Mouse (Mus musculus) olfactory bulb, adult 2 months (tissue): ENCODE results near the gene Spata31d1b. TPM values are rescaled to one million over a fixed set of nuclear protein-coding genes. Genes with fewer than 3 reads are reported as not detected.
"Not testable (repeated sequence)": the region's sequence is repeated elsewhere in the genome, so short reads cannot be mapped to it uniquely, and the experiment has no call there.

Source experiments
- H3K27ac ChIP-seq: fragments of 200-500 bp; 2 replicates; pipeline ENCODE4 v1.5.1; 2012; ENCODE audit warnings: low read depth, low read length; ENCODE audit not compliant: insufficient read depth
- H3K4me1 ChIP-seq: fragments of 200-500 bp; 2 replicates; pipeline ENCODE4 v1.6.1; 2012; ENCODE audit warnings: low read length; ENCODE audit not compliant: control insufficient read depth, insufficient read depth
- H3K4me3 ChIP-seq: fragments of 200-500 bp; 2 replicates; pipeline ENCODE4 v1.5.1; 2012; ENCODE audit warnings: mild to moderate bottlenecking, low read depth, low read length, moderate library complexity; ENCODE audit not compliant: insufficient read depth
- CTCF ChIP-seq: fragments of 200-500 bp; IDR thresholded peaks from 2 replicates; pipeline ENCODE4 v1.5.1; 2012; ENCODE audit warnings: low read depth, mild to moderate bottlenecking, low read length, moderate library complexity; ENCODE audit not compliant: insufficient read depth
- POLR2A ChIP-seq: fragments of 200-500 bp; IDR thresholded peaks from 2 replicates; pipeline ENCODE4 v1.6.1; 2012; ENCODE audit warnings: mild to moderate bottlenecking, low read depth, low read length, moderate library complexity; ENCODE audit not compliant: insufficient read depth
- WGBS: fragments of 180-500 bp; shearing (Covaris S2); methylation state at CpG from one replicate; pipeline ENCODE4 v1.1.7; 2018; 5-methylcytosine and 5-hydroxymethylcytosine counted together
- polyA plus RNA-seq: library from polyadenylated mRNA; stranded (reverse); fragments of >200 nt; gene quantifications from 2 replicates; pipeline ENCODE4 v1.2.4, GENCODE M21; 2012; ENCODE audit warnings: low replicate concordance; ENCODE audit not compliant: missing spikeins, insufficient read depth, insufficient read length

Gene Spata31d1b
- polyA plus RNA-seq, 1 experiment = not detected

DNA sequence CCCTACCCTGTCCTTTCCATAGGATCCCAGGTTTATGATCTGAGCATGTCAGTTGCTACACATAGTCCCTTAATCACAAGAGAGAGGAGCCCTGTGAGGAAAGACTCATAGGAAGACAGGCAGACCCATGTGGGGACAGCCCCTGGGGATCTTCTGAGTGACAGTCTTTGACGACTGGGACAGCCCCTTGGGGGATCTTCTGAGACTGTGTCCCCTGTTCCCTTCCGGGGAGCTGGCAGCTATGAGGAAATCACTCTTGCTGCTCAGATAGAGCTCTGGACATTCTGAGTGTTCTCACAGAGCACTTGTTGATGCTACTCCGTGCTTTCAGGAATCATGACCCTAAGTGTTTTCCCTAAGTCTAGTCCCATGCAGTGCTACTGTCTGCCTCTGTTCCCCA is 1.6 kb downstream of the Spata31d1b start:
- Histone ChIP-seq H3K4me3 (no peak overlapping the region), H3K27ac (no peak overlapping the region), H3K4me1 (no peaks in the 10 kb centered on the region)
- TF ChIP-seq CTCF (no peak), POLR2A (no peak)
- 51% methylated on average over 3 of the region's 3 CpGs for WGBS

DNA sequence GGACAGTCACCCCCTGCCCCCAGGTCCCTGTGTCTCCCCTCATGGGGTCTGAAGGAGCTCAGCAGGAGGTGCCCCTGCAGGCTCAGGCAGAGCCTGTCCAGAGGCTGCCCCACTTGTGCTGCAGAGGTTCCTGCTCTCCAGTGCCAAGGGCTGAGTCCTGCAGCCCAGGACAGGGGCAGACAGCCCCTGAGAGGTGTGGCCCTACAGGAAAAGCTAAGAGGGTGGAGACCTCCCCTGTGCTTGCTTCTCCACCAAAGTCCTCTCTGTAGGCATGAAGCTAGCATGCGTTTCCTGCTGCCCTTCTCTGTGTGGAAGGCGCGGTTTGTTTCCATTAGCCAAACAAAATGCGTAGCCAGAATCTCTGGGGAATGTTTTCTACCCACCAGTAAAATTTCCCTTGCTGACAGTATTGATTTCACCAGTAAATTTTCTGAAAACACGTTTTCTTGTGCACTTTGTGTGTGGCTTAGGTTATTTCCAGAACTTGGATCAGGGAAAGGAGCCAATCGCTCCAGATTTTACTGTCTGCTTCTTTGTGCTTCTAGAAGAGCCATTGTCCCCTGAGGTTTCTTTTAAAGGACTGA is 6.9 kb downstream of the Spata31d1b start:
- H3K4me3 ChIP-seq, H3K27ac ChIP-seq, H3K4me1 ChIP-seq: not testable (repeated sequence)
- WGBS = 44% methylated on average over 6 of the region's 6 CpGs

- Histone ChIP-seq H3K4me3 (no peak overlapping the region), H3K27ac (no peak overlapping the region), H3K4me1 (no peaks in the 10 kb centered on the region)
- no peak for TF ChIP-seq POLR2A
- TF ChIP-seq CTCF = no peak
- 87% methylated on average over 1 of the region's 1 CpGs for WGBS
Measured at GRCm38 (mm10) chr13:59719475-59719874, 7.4 kb downstream of the Spata31d1b start.

- not testable (repeated sequence) for H3K27ac ChIP-seq, H3K4me1 ChIP-seq, H3K4me3 ChIP-seq
- WGBS = 97% methylated on average over 1 of the region's 1 CpGs
Measured at GRCm38 (mm10) chr13:59722089-59722488, 10.0 kb downstream of the Spata31d1b start.

GRCm38 (mm10) chr13:59726139-59726867 is 14.2 kb downstream of the Spata31d1b start:
- peaks cover 12% of the 10 kb centered on the region for H3K4me1 ChIP-seq
- no peak for TF ChIP-seq CTCF
- no peak for TF ChIP-seq POLR2A
- H3K27ac ChIP-seq = no peak overlapping the region
- WGBS = 47% methylated on average over 29 of the region's 29 CpGs
- H3K4me3 ChIP-seq = peak overlapping the region; percentile 12; the same call in 1 of the 2 replicates

- Histone ChIP-seq H3K27ac (no peak overlapping the region), H3K4me1 (peaks cover 12% of the 10 kb centered on the region), H3K4me3 (no peak overlapping the region)
- peak; percentile 70 for TF ChIP-seq CTCF
- TF ChIP-seq POLR2A = no peak
- 19% methylated on average over 7 of the region's 7 CpGs for WGBS
Measured at GRCm38 (mm10) chr13:59728378-59729093, 16.5 kb downstream of the Spata31d1b start.

DNA sequence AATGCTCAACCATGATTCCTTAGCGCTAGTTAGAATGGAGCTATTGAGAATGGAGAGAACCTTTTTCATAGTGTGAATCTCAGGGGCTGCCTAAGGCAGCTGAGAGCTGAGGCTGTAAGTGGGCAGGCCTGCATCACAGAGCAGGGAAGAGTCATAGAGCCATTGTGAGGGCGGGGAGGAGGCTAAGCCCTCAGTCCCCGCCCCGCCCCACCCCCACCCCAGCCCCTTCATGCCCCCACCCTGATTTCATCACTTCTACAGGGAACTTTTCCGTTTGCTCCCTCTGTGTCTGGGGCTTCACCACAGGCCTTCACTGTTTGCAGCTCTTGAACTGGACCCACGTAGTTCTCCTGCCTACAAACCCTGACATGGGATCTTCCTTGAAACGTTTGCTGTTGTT is 19.6 kb downstream of the Spata31d1b start, which contains the start of gene Spata31d1d:
Gene Spata31d1d (minus strand): TSS at position 101 of the 400 bp plus-strand sequence.
- H3K27ac ChIP-seq = no peak within 1 kb of the TSS
- H3K4me1 ChIP-seq = 0 out of 2 replicates have a peak, but pooled peaks cover 3% of the 10 kb centered on the region
- 55% methylated on average over 7 of the region's 7 CpGs for WGBS
- TF ChIP-seq CTCF = no peak
- no peak for TF ChIP-seq POLR2A
- no peak within 1 kb of the TSS for H3K4me3 ChIP-seq

- no peak overlapping the region for H3K4me3 ChIP-seq
- no peak overlapping the region for H3K27ac ChIP-seq
- 81% methylated on average over 4 of the region's 4 CpGs for WGBS
- no peaks in the 10 kb centered on the region for H3K4me1 ChIP-seq
- no peak for TF ChIP-seq POLR2A
- TF ChIP-seq CTCF = no peak
Measured at GRCm38 (mm10) chr13:59733936-59734335, 21.9 kb downstream of the Spata31d1b start.

DNA sequence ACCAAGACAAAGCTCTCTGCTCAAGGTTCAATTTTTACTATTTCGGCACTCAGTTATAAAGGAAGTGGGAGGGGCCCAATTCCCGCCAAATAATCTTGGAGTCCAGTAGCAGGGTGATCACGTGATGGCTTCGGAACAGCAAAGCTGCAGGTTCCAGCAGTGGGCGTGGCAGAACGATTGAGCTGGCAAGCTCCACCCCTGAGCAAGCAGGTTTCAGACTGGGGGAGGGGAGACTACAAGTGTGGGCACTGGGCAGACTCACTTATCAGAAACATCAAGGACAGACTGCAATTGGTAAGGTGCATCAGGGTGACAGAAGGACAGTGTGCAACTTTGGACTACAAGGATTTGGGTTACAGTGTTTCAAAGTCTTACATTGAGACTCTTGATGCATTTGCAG is 22.3 kb downstream of the Spata31d1b start:
- H3K4me3 ChIP-seq, H3K27ac ChIP-seq, H3K4me1 ChIP-seq: not testable (repeated sequence)
- 29% methylated on average over 6 of the region's 6 CpGs for WGBS
